Mouse (Mus musculus) liver, embryonic 15.5 days (tissue): ENCODE measurements around the gene 4930402H24Rik. TPM values are rescaled to one million over a fixed set of nuclear protein-coding genes. Genes with fewer than 3 reads are reported as not detected.
A peak's percentile ranks its signal among the peaks of the same experiment; 100 is the strongest.
"Not testable (repeated sequence)": the region's sequence is repeated elsewhere in the genome, so short reads cannot be mapped to it uniquely, and the experiment has no call there.

Experiments
- ATAC-seq: fragments of 200-750 bp; cut with Nextera tagmentation; 2 replicates; pipeline ENCODE4 v1.8.0; 2017; ENCODE audit warnings: moderate number of reproducible peaks, mild to moderate bottlenecking, moderate library complexity; ENCODE audit not compliant: insufficient read depth
- H3K27ac ChIP-seq: fragments of 300-500 bp; sonication (generic); replicated peaks from 2 replicates; pipeline ENCODE4 v1.5.1; 2015; ENCODE audit warnings: mild to moderate bottlenecking, inconsistent platforms
- H3K27me3 ChIP-seq: fragments of 300-500 bp; sonication (generic); 2 replicates; pipeline ENCODE4 v1.6.1; 2015; ENCODE audit warnings: mild to moderate bottlenecking, inconsistent platforms
- H3K36me3 ChIP-seq: fragments of 300-500 bp; sonication (generic); replicated peaks from 2 replicates; pipeline ENCODE4 v1.6.1; 2015; ENCODE audit warnings: moderate library complexity, mild to moderate bottlenecking, inconsistent platforms
- H3K4me1 ChIP-seq: fragments of 300-500 bp; sonication (generic); replicated peaks from 2 replicates; pipeline ENCODE4 v1.6.1; 2015; ENCODE audit warnings: inconsistent platforms
- H3K4me2 ChIP-seq: fragments of 300-500 bp; sonication (generic); 2 replicates; pipeline ENCODE4 v1.6.1; 2015; ENCODE audit warnings: moderate library complexity, mild to moderate bottlenecking, inconsistent platforms
- H3K4me3 ChIP-seq: fragments of 300-500 bp; sonication (generic); replicated peaks from 2 replicates; pipeline ENCODE4 v1.5.1; 2015; ENCODE audit warnings: mild to moderate bottlenecking, inconsistent platforms
- H3K9ac ChIP-seq: fragments of 300-500 bp; sonication (generic); 2 replicates; pipeline ENCODE4 v1.6.1; 2015; ENCODE audit warnings: moderate library complexity, mild to moderate bottlenecking, inconsistent platforms
- H3K9me3 ChIP-seq: fragments of 300-500 bp; sonication (generic); replicated peaks from 2 replicates; pipeline ENCODE4 v1.6.1; 2016; ENCODE audit warnings: inconsistent platforms
- WGBS: fragments of 180-500 bp; shearing (Covaris S2); methylation state at CpG from one replicate; pipeline ENCODE4 v1.1.7; 2015; ENCODE audit warnings: mixed read lengths; ENCODE audit not compliant: insufficient replicate concordance; 5-methylcytosine and 5-hydroxymethylcytosine counted together
- polyA plus RNA-seq: library from polyadenylated mRNA; unstranded; fragments of >200 nt; fragmentation: Nextera tagmentation; extraction: Ambion mirVana; gene quantifications from 2 replicates; pipeline ENCODE4 v1.2.1, GENCODE M21; 2015

The 4930402H24Rik gene
- polyA plus RNA-seq, 1 experiment from 2014 or later = 9.8 TPM

GRCm38 (mm10) chr2:130832582-130832981 is 73.6 kb downstream of the 4930402H24Rik start:
- peaks cover 16% of the 10 kb centered on the region; the same call in 1 of the 2 replicates for H3K36me3 ChIP-seq
- H3K9ac ChIP-seq = no peak overlapping the region
- H3K4me3 ChIP-seq = no peak overlapping the region
- H3K9me3 ChIP-seq = no peaks in the 10 kb centered on the region
- H3K27ac ChIP-seq = no peak overlapping the region
- H3K4me1 ChIP-seq = peaks cover 5% of the 10 kb centered on the region
- ATAC-seq = no peak
- H3K4me2 ChIP-seq = no peak overlapping the region
- 33% methylated on average over 1 of the region's 1 CpGs for WGBS
- no peaks in the 10 kb centered on the region for H3K27me3 ChIP-seq

- Histone ChIP-seq H3K4me2 (no peak overlapping the region), H3K9me3 (no peaks in the 10 kb centered on the region), H3K27me3 (no peaks in the 10 kb centered on the region), H3K4me3 (no peak overlapping the region), H3K36me3 (peaks cover 10% of the 10 kb centered on the region; the same call in 1 of the 2 replicates), H3K4me1 (peaks cover 5% of the 10 kb centered on the region), H3K27ac (no peak overlapping the region), H3K9ac (no peak overlapping the region)
- no peak for ATAC-seq
- 22% methylated on average over 2 of the region's 2 CpGs for WGBS
Measured at GRCm38 (mm10) chr2:130832012-130832411, 74.2 kb downstream of the 4930402H24Rik start.

- Histone ChIP-seq H3K27ac (no peak overlapping the region), H3K4me3 (no peak overlapping the region), H3K9me3 (no peaks in the 10 kb centered on the region), H3K27me3 (no peaks in the 10 kb centered on the region), H3K4me2 (no peak overlapping the region), H3K4me1 (peaks cover 5% of the 10 kb centered on the region), H3K36me3 (peaks cover 5% of the 10 kb centered on the region; the same call in 1 of the 2 replicates), H3K9ac (no peak overlapping the region)
- 81% methylated on average over 3 of the region's 3 CpGs for WGBS
- no peak for ATAC-seq
Measured at GRCm38 (mm10) chr2:130830236-130830635, 76.0 kb downstream of the 4930402H24Rik start.

GRCm38 (mm10) chr2:130829496-130829895 is 76.7 kb downstream of the 4930402H24Rik start:
- no peak for ATAC-seq
- Histone ChIP-seq H3K4me1 (peaks cover 5% of the 10 kb centered on the region), H3K27me3 (no peaks in the 10 kb centered on the region), H3K4me3 (no peak overlapping the region), H3K27ac (no peak overlapping the region), H3K9ac (no peak overlapping the region), H3K4me2 (no peak overlapping the region), H3K36me3 (peaks cover 5% of the 10 kb centered on the region; the same call in 1 of the 2 replicates), H3K9me3 (no peaks in the 10 kb centered on the region)
- WGBS = 72% methylated on average over 4 of the region's 4 CpGs

- H3K36me3 ChIP-seq = peaks cover 5% of the 10 kb centered on the region; the same call in 1 of the 2 replicates
- no peak overlapping the region for H3K9ac ChIP-seq
- 73% methylated on average over 1 of the region's 1 CpGs for WGBS
- H3K27me3 ChIP-seq = no peaks in the 10 kb centered on the region
- no peak overlapping the region for H3K4me3 ChIP-seq
- H3K27ac ChIP-seq = no peak overlapping the region
- no peak for ATAC-seq
- H3K4me1 ChIP-seq = peaks cover 7% of the 10 kb centered on the region
- H3K4me2 ChIP-seq = no peak overlapping the region
- H3K9me3 ChIP-seq = no peaks in the 10 kb centered on the region
Measured at GRCm38 (mm10) chr2:130828668-130829067, 77.5 kb downstream of the 4930402H24Rik start.

GRCm38 (mm10) chr2:130828066-130828465 is 78.1 kb downstream of the 4930402H24Rik start:
- not testable (repeated sequence) for H3K4me3 ChIP-seq, ATAC-seq, H3K4me2 ChIP-seq, H3K36me3 ChIP-seq, H3K27me3 ChIP-seq, H3K4me1 ChIP-seq, H3K27ac ChIP-seq, H3K9ac ChIP-seq, H3K9me3 ChIP-seq
- whole genome bisulfite sequencing = 82% methylated on average over 3 of the region's 3 CpGs

GRCm38 (mm10) chr2:130827410-130827809 is 78.8 kb downstream of the 4930402H24Rik start:
- H3K4me3 ChIP-seq = no peak overlapping the region
- H3K4me2 ChIP-seq = no peak overlapping the region
- 52% methylated on average over 2 of the region's 2 CpGs for WGBS
- H3K27ac ChIP-seq = peak overlapping the region; percentile 14; the same call in 1 of the 2 replicates
- peaks cover 5% of the 10 kb centered on the region; the same call in 1 of the 2 replicates for H3K36me3 ChIP-seq
- no peaks in the 10 kb centered on the region for H3K9me3 ChIP-seq
- no peaks in the 10 kb centered on the region for H3K27me3 ChIP-seq
- H3K4me1 ChIP-seq = peaks cover 4% of the 10 kb centered on the region
- H3K9ac ChIP-seq = no peak overlapping the region
- no peak for ATAC-seq

GRCm38 (mm10) chr2:130818838-130819647 is 87.2 kb downstream of the 4930402H24Rik start:
- no peaks in the 10 kb centered on the region for H3K27me3 ChIP-seq
- H3K4me1 ChIP-seq = peaks cover 13% of the 10 kb centered on the region
- 0 out of 2 replicates have a peak, but pooled peaks cover 11% of the 10 kb centered on the region for H3K36me3 ChIP-seq
- ATAC-seq = no peak
- H3K27ac ChIP-seq = no peak overlapping the region
- H3K9ac ChIP-seq = no peak overlapping the region
- WGBS = 71% methylated on average over 11 of the region's 11 CpGs
- no peaks in the 10 kb centered on the region for H3K9me3 ChIP-seq
- H3K4me2 ChIP-seq = no peak overlapping the region
- no peak overlapping the region for H3K4me3 ChIP-seq

GRCm38 (mm10) chr2:130817865-130818264 is 88.3 kb downstream of the 4930402H24Rik start:
- Histone ChIP-seq H3K9me3 (no peaks in the 10 kb centered on the region), H3K36me3 (peaks cover 16% of the 10 kb centered on the region), H3K4me3 (no peak overlapping the region), H3K4me2 (no peak overlapping the region), H3K4me1 (peaks cover 9% of the 10 kb centered on the region; the same call in 1 of the 2 replicates), H3K27me3 (no peaks in the 10 kb centered on the region), H3K27ac (no peak overlapping the region), H3K9ac (no peak overlapping the region)
- no peak for ATAC-seq
- 73% methylated on average over 1 of the region's 1 CpGs for WGBS

GRCm38 (mm10) chr2:130816205-130816604 is 90.0 kb downstream of the 4930402H24Rik start:
- no peaks in the 10 kb centered on the region for H3K27me3 ChIP-seq
- no peak for ATAC-seq
- H3K27ac ChIP-seq = no peak overlapping the region
- WGBS = 78% methylated on average over 5 of the region's 5 CpGs
- peaks cover 9% of the 10 kb centered on the region; the same call in 1 of the 2 replicates for H3K4me1 ChIP-seq
- H3K36me3 ChIP-seq = peaks cover 31% of the 10 kb centered on the region
- no peak overlapping the region for H3K9ac ChIP-seq
- no peak overlapping the region for H3K4me2 ChIP-seq
- H3K4me3 ChIP-seq = no peak overlapping the region
- no peaks in the 10 kb centered on the region for H3K9me3 ChIP-seq

- H3K36me3 ChIP-seq = peaks cover 34% of the 10 kb centered on the region
- peaks cover 9% of the 10 kb centered on the region; the same call in 1 of the 2 replicates for H3K4me1 ChIP-seq
- peak; percentile 65 for ATAC-seq
- 70% methylated on average over 1 of the region's 1 CpGs for WGBS
- H3K27ac ChIP-seq = peak overlapping the region; percentile 43
- H3K4me3 ChIP-seq = no peak overlapping the region
- H3K9ac ChIP-seq = no peak overlapping the region
- H3K27me3 ChIP-seq = no peaks in the 10 kb centered on the region
- no peak overlapping the region for H3K4me2 ChIP-seq
- H3K9me3 ChIP-seq = no peaks in the 10 kb centered on the region
Measured at GRCm38 (mm10) chr2:130814492-130814891, 91.7 kb downstream of the 4930402H24Rik start.
